Mouse (Mus musculus): ENCODE measurements around the gene Flt3l.

DNA sequence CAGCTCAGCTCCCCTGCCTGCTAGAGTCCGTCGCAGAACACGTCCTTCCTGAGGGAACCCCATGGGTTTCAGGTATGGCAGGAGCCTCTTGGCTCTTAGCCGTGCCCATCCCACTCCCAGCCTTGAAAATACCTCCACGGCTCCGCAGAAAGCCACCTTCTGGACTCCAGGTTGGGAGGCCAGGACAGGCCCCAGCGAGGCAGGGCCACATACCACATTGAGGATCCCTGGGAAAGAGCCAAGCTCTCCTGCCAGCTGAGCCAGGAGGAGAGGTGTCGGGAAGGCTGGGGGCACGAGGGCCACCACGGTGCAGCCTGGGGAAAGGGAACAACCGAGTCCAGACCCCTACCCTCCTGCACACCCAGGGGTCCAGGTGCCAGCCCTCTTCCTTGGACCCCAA, 11.0 kb upstream of the Flt3l start:
- no peak for TF ChIP-seq CTCF (IDR thresholded peaks at IDR 0.05)
- TF ChIP-seq EP300 (IDR thresholded peaks at IDR 0.05; ENCODE audit: insufficient read depth, low read depth, low read length) = no peak
